Mouse (Mus musculus) right cerebral cortex, postnatal 10 days (tissue): ENCODE data around the gene Ccnd3.

ENCODE experiments used
- DNase-seq, 2 experiments: peaks; one replicate each; pipeline ENCODE4 v3.0.0; 2021; ENCODE audit warnings: low spot score in 2 of 2

The Ccnd3 gene

GRCm38 (mm10) chr17:47504941-47505346, at the start of gene Ccnd3:
Ccnd3 (plus strand) TSS chr17:47505051.
- peak; percentile 63 to 74 for DNase-seq

- DNase-seq, result no peak
These were observed 46.5 kb upstream of the Ccnd3 start for GRCm38 (mm10) chr17:47458310-47458709.

GRCm38 (mm10) chr17:47458936-47459335, 45.9 kb upstream of the Ccnd3 start:
- no peak for DNase-seq

- no peak for DNase-seq
These were observed 45.4 kb upstream of the Ccnd3 start for GRCm38 (mm10) chr17:47459341-47459919.

GRCm38 (mm10) chr17:47461688-47462087, 43.2 kb upstream of the Ccnd3 start:
- DNase-seq, result no peak

GRCm38 (mm10) chr17:47462209-47462608, 42.6 kb upstream of the Ccnd3 start:
- DNase-seq, result no peak

- DNase-seq, result no peak
These were observed 42.0 kb upstream of the Ccnd3 start for GRCm38 (mm10) chr17:47462728-47463388.

- DNase-seq, result no peak
These were observed 40.4 kb upstream of the Ccnd3 start for GRCm38 (mm10) chr17:47464248-47464965.

GRCm38 (mm10) chr17:47465016-47465415, 39.8 kb upstream of the Ccnd3 start:
- DNase-seq, result no peak

GRCm38 (mm10) chr17:47466284-47466683, 38.6 kb upstream of the Ccnd3 start:
- no peak for DNase-seq

GRCm38 (mm10) chr17:47467659-47468058, 37.2 kb upstream of the Ccnd3 start:
- DNase-seq, result no peak

GRCm38 (mm10) chr17:47468063-47468462, 36.8 kb upstream of the Ccnd3 start:
- no peak for DNase-seq

- no peak for DNase-seq
These were observed 36.4 kb upstream of the Ccnd3 start for GRCm38 (mm10) chr17:47468466-47468865.

GRCm38 (mm10) chr17:47469642-47470041, 35.2 kb upstream of the Ccnd3 start:
- no peak for DNase-seq

GRCm38 (mm10) chr17:47470121-47470520, 34.7 kb upstream of the Ccnd3 start:
- no peak for DNase-seq

- peak; percentile 42 to 50 for DNase-seq
These were observed 34.2 kb upstream of the Ccnd3 start for GRCm38 (mm10) chr17:47470686-47471085.

GRCm38 (mm10) chr17:47472435-47473350, 32.2 kb upstream of the Ccnd3 start:
- no peak for DNase-seq

GRCm38 (mm10) chr17:47473434-47473974, 31.3 kb upstream of the Ccnd3 start:
- no peak for DNase-seq

GRCm38 (mm10) chr17:47474250-47474649, 30.6 kb upstream of the Ccnd3 start:
- DNase-seq, result no peak

GRCm38 (mm10) chr17:47475181-47475580, 29.7 kb upstream of the Ccnd3 start:
- DNase-seq, result no peak

GRCm38 (mm10) chr17:47475714-47476113, 29.1 kb upstream of the Ccnd3 start:
- no peak for DNase-seq

GRCm38 (mm10) chr17:47479887-47480286, 25.0 kb upstream of the Ccnd3 start:
- no peak for DNase-seq
